1 mouse cellular context compared by ENCODE assay signal in genomic region chr4:109488812-109489211, GRCm38 (mm10).
A peak's percentile ranks its signal among the peaks of the same experiment; 100 is the strongest.
TF ChIP-seq lines count a peak whose summit lies in the region.

No protein-coding gene starts in this region.

TF ChIP-seq in MEL, 35 proteins besides CTCF, POLR2A, EP300 and RAD21:
- no peak for TF ChIP-seq ZKSCAN1 (IDR thresholded peaks at IDR 0.05; ENCODE audit: low read depth, low read length)
- no peak for TF ChIP-seq ELF1 (IDR thresholded peaks at IDR 0.05; ENCODE audit: low read depth, low read length)
- TF ChIP-seq GATA1 (IDR thresholded peaks at IDR 0.05; ENCODE audit: low read depth, low read length), result 0 out of 2 replicates have a peak, but pooled peaks have one; percentile 15
